Mouse (Mus musculus): Measurements from ENCODE around the gene Neil1.

- no peak for TF ChIP-seq POLR2A (IDR thresholded peaks at IDR 0.05; ENCODE audit: insufficient read depth, low read depth, low read length)
- TF ChIP-seq CTCF (IDR thresholded peaks at IDR 0.05; ENCODE audit: insufficient read depth, low read depth, low read length), result no peak
Measured at GRCm38 (mm10) chr9:57197414-57197813, 49.3 kb upstream of the Neil1 start.
